Mouse (Mus musculus) CH12.LX (cell line): ENCODE measurements around the gene Plxdc2.

Experiments used
- BHLHE40 ChIP-seq: IDR thresholded peaks from 2 replicates; pipeline ENCODE4 v1.6.1; 2011; ENCODE audit warnings: mild to moderate bottlenecking, low read depth, low read length, improper control_type of control experiment
- CHD2 ChIP-seq: IDR thresholded peaks from 2 replicates; pipeline ENCODE4 v1.6.1; 2011; ENCODE audit warnings: low read length, improper control_type of control experiment
- CTCF ChIP-seq, 2 experiments: IDR thresholded peaks in 1 of 2; conservative IDR thresholded peaks in 1 of 2; 2 replicates each; pipeline ENCODE4 v1.5.1; 2011 to 2012; ENCODE audit warnings: low read depth in 2 of 2, low read length in 2 of 2, improper control_type of control experiment in 1 of 2, inconsistent platforms in 1 of 2, mild to moderate bottlenecking in 1 of 2, moderate library complexity in 1 of 2
- E2F4 ChIP-seq: IDR thresholded peaks from 2 replicates; pipeline ENCODE4 v1.6.1; 2011; ENCODE audit warnings: low read depth, low read length, improper control_type of control experiment; ENCODE audit not compliant: insufficient replicate concordance
- ELF1 ChIP-seq: IDR thresholded peaks from 2 replicates; pipeline ENCODE4 v1.6.1; 2014; ENCODE audit warnings: low read depth, mild to moderate bottlenecking, inconsistent platforms, low read length, improper control_type of control experiment
- EP300 ChIP-seq: IDR thresholded peaks from 2 replicates; pipeline ENCODE4 v1.6.1; 2011; ENCODE audit warnings: low read length, improper control_type of control experiment
- HCFC1 ChIP-seq: IDR thresholded peaks from 2 replicates; pipeline ENCODE4 v1.6.1; 2012; ENCODE audit warnings: low read depth, mild to moderate bottlenecking, inconsistent platforms, low read length, improper control_type of control experiment
- MAFK ChIP-seq: IDR thresholded peaks from 2 replicates; pipeline ENCODE4 v1.6.1; 2011; ENCODE audit warnings: low read length, improper control_type of control experiment; ENCODE audit not compliant: insufficient replicate concordance
- MAX ChIP-seq: IDR thresholded peaks from 2 replicates; pipeline ENCODE4 v1.6.1; 2011; ENCODE audit warnings: low read length, improper control_type of control experiment
- MAZ ChIP-seq: IDR thresholded peaks from 2 replicates; pipeline ENCODE4 v1.6.1; 2012; ENCODE audit warnings: low read depth, mild to moderate bottlenecking, inconsistent platforms, low read length, improper control_type of control experiment, moderate library complexity
- NRF1 ChIP-seq: IDR thresholded peaks from 2 replicates; pipeline ENCODE4 v1.6.1; 2014; ENCODE audit warnings: low read depth, mild to moderate bottlenecking, inconsistent platforms, low read length, improper control_type of control experiment, moderate library complexity
- POLR2A ChIP-seq: IDR thresholded peaks from 2 replicates; pipeline ENCODE4 v1.6.1; 2011; ENCODE audit warnings: low read depth, mild to moderate bottlenecking, improper control_type of control experiment, low read length
- SMC3 ChIP-seq: IDR thresholded peaks from 2 replicates; pipeline ENCODE4 v1.6.1; 2011; ENCODE audit warnings: low read depth, low read length, improper control_type of control experiment
- ZNF384 ChIP-seq: IDR thresholded peaks from 2 replicates; pipeline ENCODE4 v1.6.1; 2012; ENCODE audit warnings: low read depth, low read length, improper control_type of control experiment, inconsistent platforms

DNA sequence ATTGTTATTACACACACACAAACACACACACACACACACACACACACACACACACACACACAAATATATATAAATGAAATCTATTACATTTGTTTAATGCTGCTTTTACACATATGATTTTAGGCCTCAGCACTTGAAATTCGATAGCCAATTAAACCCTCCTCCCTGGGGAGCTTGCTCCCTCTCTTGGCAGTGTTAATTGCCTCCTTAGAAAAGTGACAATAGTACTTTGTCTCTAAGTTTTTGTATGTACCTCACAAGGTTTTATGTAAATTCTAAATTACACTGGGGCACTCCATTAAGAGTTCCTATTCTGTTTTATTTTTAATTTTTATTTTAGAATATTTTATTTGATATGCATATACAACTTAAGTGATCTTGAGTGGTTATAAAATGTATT is 176.1 kb downstream of the Plxdc2 start:
- TF ChIP-seq CTCF (conservative IDR thresholded peaks at IDR 0.05 in 1 of 2, IDR thresholded peaks at IDR 0.05 in 1 of 2; ENCODE audit: low read depth in 2 of 2, low read length in 2 of 2) (no peak), EP300 (no peak), MAFK (no peak), BHLHE40 (no peak), HCFC1 (no peak), POLR2A (no peak), ELF1 (no peak), MAZ (no peak), E2F4 (no peak), CHD2 (no peak), NRF1 (no peak), ZNF384 (no peak), MAX (no peak), SMC3 (no peak)
